26 mouse cellular contexts compared by ENCODE assay signal in genomic region chr9:113833481-113833880, GRCm38 (mm10).
DNase-seq lines count a peak whose midpoint lies in the region; ATAC-seq and TF ChIP-seq lines count a peak whose summit lies in the region.
"Had no signal": no experiment of that assay in that cellular context is flagged by ENCODE, and none has a peak within 500 bp of the region (broad histone marks: within the 10 kb centered on the region; RNA-seq: fewer than 3 reads in every experiment).

No protein-coding gene starts in this region.

- H3K36me3 ChIP-seq in liver, adult 2 months (ENCODE audit: control insufficient read depth, insufficient read depth, low read length) = peaks cover 4% of the 10 kb centered on the region; the same call in 1 of the 2 replicates
- no peaks in the 10 kb centered on the region for H3K36me3 ChIP-seq in liver, embryonic 13.5 days
- no peaks in the 10 kb centered on the region for H3K36me3 ChIP-seq in liver, embryonic 14.5 days (replicated peaks; ENCODE audit: control insufficient read depth, insufficient read depth, low read depth)
- no peaks in the 10 kb centered on the region for H3K36me3 ChIP-seq in hindbrain, embryonic 16.5 days (ENCODE audit: control insufficient read depth, insufficient read depth, low read length)
- H3K36me3 ChIP-seq: limb, embryonic 13.5 days; midbrain, embryonic 15.5 days had no signal

- no peaks in the 10 kb centered on the region for H3K79me2 ChIP-seq in liver, adult 2 months (ENCODE audit: control insufficient read depth, insufficient read depth, low read length)

- DNase-seq in liver, adult 2 months (ENCODE audit: extremely low read depth, low read depth, low spot score) = peak; percentile 77
- no peak for DNase-seq in liver
- DNase-seq in liver, embryonic 13.5 days = no peak
- DNase-seq in liver, embryonic 14.5 days (ENCODE audit: low read depth in 3 of 3, low spot score in 3 of 3) = no peak
- DNase-seq in lung, postnatal 10 days = peak; percentile 47
- DNase-seq in gastrocnemius, adult 8-10 months (ENCODE audit: low spot score in 2 of 2) = no peak
- DNase-seq: adrenal gland, adult 2 months; B cell, adult 2 months; cerebellum, adult 2 months; cerebellum, postnatal 14 days; gastrocnemius, adult 2 months; heart, postnatal 14 days; kidney, adult 9 months; kidney, postnatal 4 days; right cerebral cortex, postnatal 25 days; thymus, adult 18-20 months; thymus, postnatal 25 days had no signal

- no peak overlapping the region for H3K9ac ChIP-seq in liver, adult 2 months (ENCODE audit: low read depth, low read length)
- no peak overlapping the region for H3K9ac ChIP-seq in liver, embryonic 13.5 days
- no peak overlapping the region for H3K9ac ChIP-seq in liver, embryonic 14.5 days (replicated peaks)
- H3K9ac ChIP-seq in hindbrain, embryonic 16.5 days (ENCODE audit: low read depth, low read length) = no peak overlapping the region
- H3K9ac ChIP-seq: hindbrain, embryonic 15.5 days; limb, embryonic 13.5 days; midbrain, embryonic 15.5 days had no signal

- peaks cover 2% of the 10 kb centered on the region; the same call in 1 of the 2 replicates for H3K4me1 ChIP-seq in liver, adult 2 months (ENCODE audit: control insufficient read depth, insufficient read depth, low read length)
- no peaks in the 10 kb centered on the region for H3K4me1 ChIP-seq in liver, embryonic 13.5 days (replicated peaks)
- H3K4me1 ChIP-seq in liver, embryonic 14.5 days (replicated peaks; ENCODE audit: control insufficient read depth in 2 of 2, insufficient read depth in 2 of 2, low read length in 1 of 2) = no peaks in the 10 kb centered on the region
- H3K4me1 ChIP-seq in hindbrain, embryonic 16.5 days (ENCODE audit: control insufficient read depth, insufficient read depth, low read depth, low read length) = no peaks in the 10 kb centered on the region
- H3K4me1 ChIP-seq: limb, embryonic 13.5 days; midbrain, embryonic 15.5 days had no signal

- no peak overlapping the region for H3K27ac ChIP-seq in liver, adult 2 months (replicated peaks; ENCODE audit: insufficient read depth, low read depth, low read length)
- H3K27ac ChIP-seq in liver, embryonic 13.5 days = no peak overlapping the region
- H3K27ac ChIP-seq in liver, embryonic 14.5 days = no peak overlapping the region
- H3K27ac ChIP-seq in hindbrain, embryonic 16.5 days (ENCODE audit: low read depth, low read length) = no peak overlapping the region
- H3K27ac ChIP-seq: gastrocnemius, adult 2 months; hindbrain, embryonic 10.5 days; hindbrain, embryonic 15.5 days; limb, embryonic 13.5 days; midbrain, embryonic 10.5 days; midbrain, embryonic 15.5 days had no signal

- WGBS in liver, adult 2 months = 24% methylated on average over 7 of the region's 7 CpGs
- WGBS in liver, embryonic 13.5 days (ENCODE audit: insufficient replicate concordance) = 79% methylated on average over 7 of the region's 7 CpGs
- 77% methylated on average over 7 of the region's 7 CpGs for WGBS in liver, embryonic 14.5 days (ENCODE audit: insufficient replicate concordance)
- 83% methylated on average over 7 of the region's 7 CpGs for WGBS in hindbrain, embryonic 16.5 days

- ATAC-seq in liver, embryonic 13.5 days (ENCODE audit: low read depth) = 0 out of 2 replicates have a peak, but pooled peaks have one; percentile 39
- ATAC-seq in liver, embryonic 14.5 days (ENCODE audit: insufficient read depth) = peak; percentile 31; the same call in 1 of the 2 replicates
- no peak for ATAC-seq in hindbrain, embryonic 16.5 days
- ATAC-seq: activated CD4-positive, CD25-positive, alpha-beta regulatory T cell, adult 4 months; forebrain, embryonic 16.5 days; midbrain, embryonic 15.5 days had no signal

- no peaks in the 10 kb centered on the region for H3K9me3 ChIP-seq in liver, embryonic 13.5 days (replicated peaks)
- H3K9me3 ChIP-seq in liver, embryonic 14.5 days (ENCODE audit: control insufficient read depth, low read length) = no peaks in the 10 kb centered on the region
- H3K9me3 ChIP-seq in hindbrain, embryonic 16.5 days (ENCODE audit: control insufficient read depth, low read length) = no peaks in the 10 kb centered on the region
- H3K9me3 ChIP-seq: hindbrain, embryonic 10.5 days; hindbrain, embryonic 15.5 days; limb, embryonic 13.5 days; midbrain, embryonic 10.5 days; midbrain, embryonic 15.5 days had no signal

- TF ChIP-seq CTCF in liver, adult 2 months (IDR thresholded peaks at IDR 0.05; ENCODE audit: low read depth, low read length) = no peak
- no peak for TF ChIP-seq CTCF in liver, embryonic 14.5 days (IDR thresholded peaks at IDR 0.05; ENCODE audit: low read depth)

- no peaks in the 10 kb centered on the region for H3K27me3 ChIP-seq in liver, adult 2 months (ENCODE audit: control insufficient read depth, insufficient read depth, low read length)
- H3K27me3 ChIP-seq in liver, embryonic 13.5 days = no peaks in the 10 kb centered on the region
- no peaks in the 10 kb centered on the region for H3K27me3 ChIP-seq in liver, embryonic 14.5 days (ENCODE audit: control insufficient read depth, insufficient read depth, low read length)
- no peaks in the 10 kb centered on the region for H3K27me3 ChIP-seq in hindbrain, embryonic 16.5 days (replicated peaks; ENCODE audit: control insufficient read depth, insufficient read depth, low read length)
- H3K27me3 ChIP-seq: hindbrain, embryonic 15.5 days; limb, embryonic 13.5 days; midbrain, embryonic 15.5 days had no signal

- no peak overlapping the region for H3K4me2 ChIP-seq in liver, embryonic 13.5 days
- H3K4me2 ChIP-seq in liver, embryonic 14.5 days (ENCODE audit: low read depth) = no peak overlapping the region
- no peak overlapping the region for H3K4me2 ChIP-seq in hindbrain, embryonic 16.5 days (ENCODE audit: low read length)
- H3K4me2 ChIP-seq: hindbrain, embryonic 15.5 days; limb, embryonic 13.5 days; midbrain, embryonic 15.5 days had no signal

- no peak for TF ChIP-seq EP300 in liver, embryonic 14.5 days (IDR thresholded peaks at IDR 0.05; ENCODE audit: low read depth)

- no peak overlapping the region for H3K4me3 ChIP-seq in liver, adult 2 months (ENCODE audit: insufficient read depth, low read depth, low read length)
- H3K4me3 ChIP-seq in liver, embryonic 13.5 days (replicated peaks) = no peak overlapping the region
- no peak overlapping the region for H3K4me3 ChIP-seq in liver, embryonic 14.5 days (ENCODE audit: insufficient read depth in 1 of 2, low read depth in 2 of 2, low read length in 2 of 2)
- no peak overlapping the region for H3K4me3 ChIP-seq in hindbrain, embryonic 16.5 days (ENCODE audit: low read length)
- H3K4me3 ChIP-seq: erythroblast, embryonic 14.5 days; gastrocnemius, adult 2 months; hindbrain, embryonic 10.5 days; hindbrain, embryonic 15.5 days; limb, embryonic 13.5 days; midbrain, embryonic 10.5 days; midbrain, embryonic 15.5 days had no signal

- no peak for TF ChIP-seq POLR2A in liver, adult 2 months (IDR thresholded peaks at IDR 0.05; ENCODE audit: extremely low read depth, insufficient read depth, low read length)

Comparison
In these comparisons a context has a peak if more than half of its experiments do, and no peak if none do; other contexts are left out.
1. DNase-seq: peak in liver, adult 2 months (single experiment) and lung, postnatal 10 days (single experiment); none in liver (single experiment), liver, embryonic 13.5 days (single experiment), liver, embryonic 14.5 days (0 of 3) and gastrocnemius, adult 8-10 months (0 of 2).